Mouse (Mus musculus): ENCODE results near the gene Scap. TPM values are rescaled to one million over a fixed set of nuclear protein-coding genes. Genes with fewer than 3 reads are reported as not detected.
A peak's percentile ranks its signal among the peaks of the same experiment; 100 is the strongest.
"Not testable (repeated sequence)": the region's sequence is repeated elsewhere in the genome, so short reads cannot be mapped to it uniquely, and the experiment has no call there.

The Scap gene
- polyA plus RNA-seq, 1 experiment from 2014 or later = 26.2 TPM

- H3K4me2 ChIP-seq (ENCODE audit: low read depth, low read length) = no peak overlapping the region
- no peak overlapping the region for H3K4me3 ChIP-seq (ENCODE audit: low read length)
- H3K27me3 ChIP-seq (ENCODE audit: control insufficient read depth, insufficient read depth, low read depth, low read length) = no peaks in the 10 kb centered on the region
- H3K27ac ChIP-seq (ENCODE audit: low read length) = no peak overlapping the region
- no peak for ATAC-seq (ENCODE audit: low read depth)
- H3K9ac ChIP-seq (ENCODE audit: low read length) = no peak overlapping the region
- 58% methylated on average over 2 of the region's 2 CpGs for WGBS
- no peaks in the 10 kb centered on the region for H3K9me3 ChIP-seq (ENCODE audit: control insufficient read depth, low read length)
- H3K36me3 ChIP-seq (ENCODE audit: control insufficient read depth, insufficient read depth, low read length) = no peaks in the 10 kb centered on the region
- H3K4me1 ChIP-seq (replicated peaks; ENCODE audit: control insufficient read depth, insufficient read depth, low read length) = no peaks in the 10 kb centered on the region
Measured at GRCm38 (mm10) chr9:110328178-110328577, 4.9 kb upstream of the Scap start.

- H3K36me3 ChIP-seq (ENCODE audit: control insufficient read depth, insufficient read depth, low read length) = no peaks in the 10 kb centered on the region
- 30% methylated on average over 5 of the region's 5 CpGs for WGBS
- H3K4me2 ChIP-seq (ENCODE audit: low read depth, low read length) = no peak overlapping the region
Measured at GRCm38 (mm10) chr9:110328946-110329630, 4.0 kb upstream of the Scap start.

GRCm38 (mm10) chr9:110329655-110330054 is 3.4 kb upstream of the Scap start:
- no peak overlapping the region for H3K4me3 ChIP-seq (ENCODE audit: low read length)
- no peaks in the 10 kb centered on the region for H3K27me3 ChIP-seq (ENCODE audit: control insufficient read depth, insufficient read depth, low read depth, low read length)
- peaks cover 5% of the 10 kb centered on the region for H3K4me1 ChIP-seq (replicated peaks; ENCODE audit: control insufficient read depth, insufficient read depth, low read length)
- WGBS = 64% methylated on average over 21 of the region's 21 CpGs
- ATAC-seq (ENCODE audit: low read depth) = no peak
- no peak overlapping the region for H3K9ac ChIP-seq (ENCODE audit: low read length)
- no peaks in the 10 kb centered on the region for H3K9me3 ChIP-seq (ENCODE audit: control insufficient read depth, low read length)
- no peak overlapping the region for H3K27ac ChIP-seq (ENCODE audit: low read length)
- no peak overlapping the region for H3K4me2 ChIP-seq (ENCODE audit: low read depth, low read length)
- no peaks in the 10 kb centered on the region for H3K36me3 ChIP-seq (ENCODE audit: control insufficient read depth, insufficient read depth, low read length)

More at GRCm38 (mm10) chr9:110328946-110329630, 4.0 kb upstream of the Scap start:
- Histone ChIP-seq H3K27me3 (ENCODE audit: control insufficient read depth, insufficient read depth, low read depth, low read length) (no peaks in the 10 kb centered on the region), H3K9ac (ENCODE audit: low read length) (no peak overlapping the region), H3K9me3 (ENCODE audit: control insufficient read depth, low read length) (no peaks in the 10 kb centered on the region), H3K4me1 (replicated peaks; ENCODE audit: control insufficient read depth, insufficient read depth, low read length) (peaks cover 4% of the 10 kb centered on the region; the same call in 1 of the 2 replicates), H3K27ac (ENCODE audit: low read length) (no peak overlapping the region), H3K4me3 (ENCODE audit: low read length) (no peak overlapping the region)
- no peak for ATAC-seq (ENCODE audit: low read depth)

- 28% methylated on average over 6 of the region's 6 CpGs for WGBS
- no peak overlapping the region for H3K4me3 ChIP-seq (ENCODE audit: low read length)
- H3K9me3 ChIP-seq (ENCODE audit: control insufficient read depth, low read length) = no peaks in the 10 kb centered on the region
- H3K36me3 ChIP-seq (ENCODE audit: control insufficient read depth, insufficient read depth, low read length) = no peaks in the 10 kb centered on the region
- H3K4me1 ChIP-seq (replicated peaks; ENCODE audit: control insufficient read depth, insufficient read depth, low read length) = peaks cover 5% of the 10 kb centered on the region
- no peak overlapping the region for H3K4me2 ChIP-seq (ENCODE audit: low read depth, low read length)
- H3K27me3 ChIP-seq (ENCODE audit: control insufficient read depth, insufficient read depth, low read depth, low read length) = no peaks in the 10 kb centered on the region
- no peak overlapping the region for H3K9ac ChIP-seq (ENCODE audit: low read length)
- no peak overlapping the region for H3K27ac ChIP-seq (ENCODE audit: low read length)
- no peak for ATAC-seq (ENCODE audit: low read depth)
Measured at GRCm38 (mm10) chr9:110330341-110330740, 2.7 kb upstream of the Scap start.

GRCm38 (mm10) chr9:110330913-110331312 is 2.2 kb upstream of the Scap start:
- WGBS = 82% methylated on average over 5 of the region's 5 CpGs
- not testable (repeated sequence) for H3K27me3 ChIP-seq (ENCODE audit: control insufficient read depth, insufficient read depth, low read depth, low read length); H3K9ac ChIP-seq (ENCODE audit: low read length); H3K9me3 ChIP-seq (ENCODE audit: control insufficient read depth, low read length); H3K4me3 ChIP-seq (ENCODE audit: low read length); H3K4me1 ChIP-seq (replicated peaks; ENCODE audit: control insufficient read depth, insufficient read depth, low read length); ATAC-seq (ENCODE audit: low read depth); H3K36me3 ChIP-seq (ENCODE audit: control insufficient read depth, insufficient read depth, low read length); H3K27ac ChIP-seq (ENCODE audit: low read length); H3K4me2 ChIP-seq (ENCODE audit: low read depth, low read length)

GRCm38 (mm10) chr9:110333896-110334259 is 790 bp downstream of the Scap start:
- Histone ChIP-seq H3K9me3 (ENCODE audit: control insufficient read depth, low read length) (no peaks in the 10 kb centered on the region), H3K27ac (ENCODE audit: low read length) (no peak overlapping the region), H3K4me3 (ENCODE audit: low read length) (peak overlapping the region; percentile 85), H3K4me2 (ENCODE audit: low read depth, low read length) (peak overlapping the region; percentile 93), H3K4me1 (replicated peaks; ENCODE audit: control insufficient read depth, insufficient read depth, low read length) (peaks cover 5% of the 10 kb centered on the region), H3K27me3 (ENCODE audit: control insufficient read depth, insufficient read depth, low read depth, low read length) (no peaks in the 10 kb centered on the region), H3K9ac (ENCODE audit: low read length) (peak overlapping the region; percentile 80), H3K36me3 (ENCODE audit: control insufficient read depth, insufficient read depth, low read length) (no peaks in the 10 kb centered on the region)
- WGBS = 8% methylated on average over 12 of the region's 12 CpGs
- ATAC-seq (ENCODE audit: low read depth) = no peak

- Histone ChIP-seq H3K36me3 (ENCODE audit: control insufficient read depth, insufficient read depth, low read length) (no peaks in the 10 kb centered on the region), H3K4me1 (replicated peaks; ENCODE audit: control insufficient read depth, insufficient read depth, low read length) (peaks cover 5% of the 10 kb centered on the region), H3K27me3 (ENCODE audit: control insufficient read depth, insufficient read depth, low read depth, low read length) (no peaks in the 10 kb centered on the region), H3K4me2 (ENCODE audit: low read depth, low read length) (no peak overlapping the region), H3K4me3 (ENCODE audit: low read length) (no peak overlapping the region), H3K9me3 (ENCODE audit: control insufficient read depth, low read length) (no peaks in the 10 kb centered on the region), H3K9ac (ENCODE audit: low read length) (no peak overlapping the region), H3K27ac (ENCODE audit: low read length) (no peak overlapping the region)
- WGBS = 65% methylated on average over 8 of the region's 8 CpGs
- ATAC-seq (ENCODE audit: low read depth) = no peak
Measured at GRCm38 (mm10) chr9:110334849-110335248, 1.8 kb downstream of the Scap start.

GRCm38 (mm10) chr9:110340037-110340750 is 7.1 kb downstream of the Scap start:
- no peak for ATAC-seq (ENCODE audit: low read depth)
- Histone ChIP-seq H3K9me3 (ENCODE audit: control insufficient read depth, low read length) (no peaks in the 10 kb centered on the region), H3K4me2 (ENCODE audit: low read depth, low read length) (no peak overlapping the region), H3K4me3 (ENCODE audit: low read length) (no peak overlapping the region), H3K9ac (ENCODE audit: low read length) (no peak overlapping the region), H3K4me1 (replicated peaks; ENCODE audit: control insufficient read depth, insufficient read depth, low read length) (peaks cover 7% of the 10 kb centered on the region), H3K27ac (ENCODE audit: low read length) (no peak overlapping the region), H3K27me3 (ENCODE audit: control insufficient read depth, insufficient read depth, low read depth, low read length) (no peaks in the 10 kb centered on the region), H3K36me3 (ENCODE audit: control insufficient read depth, insufficient read depth, low read length) (no peaks in the 10 kb centered on the region)
- WGBS = 78% methylated on average over 5 of the region's 5 CpGs

GRCm38 (mm10) chr9:110342008-110342407 is 8.9 kb downstream of the Scap start:
- no peaks in the 10 kb centered on the region for H3K36me3 ChIP-seq (ENCODE audit: control insufficient read depth, insufficient read depth, low read length)
- H3K4me3 ChIP-seq (ENCODE audit: low read length) = no peak overlapping the region
- no peak overlapping the region for H3K27ac ChIP-seq (ENCODE audit: low read length)
- H3K27me3 ChIP-seq (ENCODE audit: control insufficient read depth, insufficient read depth, low read depth, low read length) = no peaks in the 10 kb centered on the region
- H3K4me1 ChIP-seq (replicated peaks; ENCODE audit: control insufficient read depth, insufficient read depth, low read length) = peaks cover 9% of the 10 kb centered on the region
- no peak overlapping the region for H3K9ac ChIP-seq (ENCODE audit: low read length)
- H3K9me3 ChIP-seq (ENCODE audit: control insufficient read depth, low read length) = no peaks in the 10 kb centered on the region
- no peak for ATAC-seq (ENCODE audit: low read depth)
- 68% methylated on average over 8 of the region's 8 CpGs for WGBS
- H3K4me2 ChIP-seq (ENCODE audit: low read depth, low read length) = no peak overlapping the region
